Mouse (Mus musculus): Measurements from ENCODE around the gene Trpm8.

DNA sequence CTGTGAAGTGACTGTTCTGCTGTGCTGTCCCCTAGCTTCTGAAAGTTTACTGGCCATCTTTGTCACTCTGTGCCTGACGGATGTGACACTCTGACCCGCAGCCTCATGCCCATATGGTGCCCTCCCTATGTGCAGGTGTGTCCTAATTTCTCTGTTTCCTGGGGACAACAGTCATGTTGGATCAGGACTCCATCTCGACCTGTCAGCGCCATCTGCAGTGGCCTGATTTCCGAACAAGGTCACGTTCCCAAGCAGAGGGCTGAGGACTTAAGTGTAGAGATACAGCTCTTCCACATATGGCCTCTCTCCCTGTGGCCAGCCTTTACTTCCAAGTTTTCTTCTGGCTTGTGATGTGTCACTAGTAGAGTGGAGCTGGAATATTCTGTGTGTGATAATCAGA lies 79.2 kb downstream of the Trpm8 start:
- TF ChIP-seq CTCF (IDR thresholded peaks at IDR 0.05; ENCODE audit: low read depth) (no peak), EP300 (IDR thresholded peaks at IDR 0.05; ENCODE audit: low read depth) (no peak)

All from heart, postnatal 0 days (tissue).